Mouse (Mus musculus) CH12.LX (cell line): ENCODE measurements around the gene Cspg4.

Source experiments
- CTCF ChIP-seq, 2 experiments: IDR thresholded peaks in 1 of 2; conservative IDR thresholded peaks in 1 of 2; 2 replicates each; pipeline ENCODE4 v1.5.1; 2011 to 2012; ENCODE audit warnings: low read depth in 2 of 2, low read length in 2 of 2, improper control_type of control experiment in 1 of 2, inconsistent platforms in 1 of 2, mild to moderate bottlenecking in 1 of 2, moderate library complexity in 1 of 2
- GABPA ChIP-seq: IDR thresholded peaks from 2 replicates; pipeline ENCODE4 v1.6.1; 2012; ENCODE audit warnings: low read depth, low read length, improper control_type of control experiment, inconsistent platforms; ENCODE audit not compliant: insufficient replicate concordance

DNA sequence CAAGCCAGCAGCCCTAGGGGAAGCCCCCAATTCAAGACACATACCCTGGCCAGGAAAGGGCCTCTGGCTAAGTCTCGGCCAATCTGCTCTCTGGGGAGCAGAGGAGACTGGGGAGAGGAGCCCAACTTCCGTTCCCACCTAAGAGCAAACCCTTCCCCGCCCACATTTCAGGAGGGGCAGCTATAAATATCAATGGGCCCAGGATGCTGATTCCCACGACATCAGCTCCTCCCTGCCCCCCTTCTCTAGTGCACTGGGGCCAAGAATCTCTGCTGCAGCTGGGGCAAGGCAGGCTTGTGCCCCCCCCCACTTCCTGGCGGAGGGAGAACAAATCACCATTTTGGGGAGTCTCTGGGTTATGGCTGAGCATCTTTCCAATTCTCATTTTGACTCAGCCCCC is 6.4 kb downstream of the Cspg4 start:
- TF ChIP-seq CTCF (conservative IDR thresholded peaks at IDR 0.05 in 1 of 2, IDR thresholded peaks at IDR 0.05 in 1 of 2; ENCODE audit: low read depth in 2 of 2, low read length in 2 of 2) = no peak
- TF ChIP-seq GABPA = no peak
